Mouse (Mus musculus): ENCODE results near the gene Cacna1c.

Gene Cacna1c

DNA sequence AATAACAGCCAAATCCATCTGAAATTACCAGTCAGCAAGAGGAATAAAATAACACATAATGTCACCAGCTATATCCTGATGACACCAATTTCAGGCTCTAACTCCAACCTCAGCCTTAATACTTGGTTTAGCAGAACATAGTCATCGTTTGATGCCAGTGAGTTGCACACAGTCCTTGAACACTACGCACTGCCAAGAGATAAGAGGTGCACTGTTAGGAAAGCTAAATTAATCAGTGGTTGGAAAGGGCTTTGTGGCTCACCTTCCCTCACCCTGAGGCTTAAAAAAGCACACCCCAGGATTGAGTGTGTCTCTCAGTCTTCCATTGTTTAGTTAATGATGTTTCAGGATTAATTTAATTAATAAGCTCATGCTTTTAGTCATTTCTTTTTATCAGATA is 16.0 kb downstream of the Cacna1c start:
- in situ Hi-C loops (cut with MboI; ENCODE audit: low pct_unique_long_range_greater_than_20kb in 1 of 2, low sequenced_read_pairs in 2 of 2, unreplicated experiment in 1 of 2) = no loop called here

DNA sequence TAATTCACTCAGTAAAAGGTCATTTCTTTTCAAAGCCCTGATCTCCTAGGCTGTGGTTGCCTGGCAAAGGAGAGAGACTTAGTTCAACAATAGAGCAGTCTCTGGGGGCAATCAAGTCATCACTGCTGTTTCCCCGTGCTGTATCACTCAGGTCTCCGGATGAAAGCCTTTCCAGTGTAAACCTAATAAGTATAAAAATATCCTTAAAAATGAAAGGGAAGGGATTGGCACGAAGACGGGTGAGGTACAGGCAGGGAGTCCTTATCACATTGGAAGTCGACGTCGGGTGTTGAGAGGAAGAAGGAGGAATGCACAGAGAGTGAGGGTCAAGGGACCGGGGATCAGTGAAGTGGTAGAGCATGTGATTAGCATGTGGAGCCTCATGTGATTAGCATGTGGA is 19.1 kb downstream of the Cacna1c start:
- in situ Hi-C loops (cut with MboI; ENCODE audit: low pct_unique_long_range_greater_than_20kb in 1 of 2, low sequenced_read_pairs in 2 of 2, unreplicated experiment in 1 of 2) = no loop called here

- in situ Hi-C loops (cut with MboI; ENCODE audit: low pct_unique_long_range_greater_than_20kb in 1 of 2, low sequenced_read_pairs in 2 of 2, unreplicated experiment in 1 of 2) = no loop called here
Measured at GRCm38 (mm10) chr6:119176103-119176502, 20.1 kb downstream of the Cacna1c start.

- in situ Hi-C loops (cut with MboI; ENCODE audit: low pct_unique_long_range_greater_than_20kb in 1 of 2, low sequenced_read_pairs in 2 of 2, unreplicated experiment in 1 of 2) = no loop called here
Measured at GRCm38 (mm10) chr6:119175078-119175853, 21.0 kb downstream of the Cacna1c start, which contains the start of gene Dcp1b. Gene Dcp1b (plus strand): TSS chr6:119175253.

- in situ Hi-C loops (cut with MboI; ENCODE audit: low pct_unique_long_range_greater_than_20kb in 1 of 2, low sequenced_read_pairs in 2 of 2, unreplicated experiment in 1 of 2) = no loop called here
Measured at GRCm38 (mm10) chr6:119174307-119175074, 21.7 kb downstream of the Cacna1c start.

GRCm38 (mm10) chr6:119165677-119166076 is 30.5 kb downstream of the Cacna1c start:
- in situ Hi-C loops (cut with MboI; ENCODE audit: low pct_unique_long_range_greater_than_20kb in 1 of 2, low sequenced_read_pairs in 2 of 2, unreplicated experiment in 1 of 2) = no loop called here

DNA sequence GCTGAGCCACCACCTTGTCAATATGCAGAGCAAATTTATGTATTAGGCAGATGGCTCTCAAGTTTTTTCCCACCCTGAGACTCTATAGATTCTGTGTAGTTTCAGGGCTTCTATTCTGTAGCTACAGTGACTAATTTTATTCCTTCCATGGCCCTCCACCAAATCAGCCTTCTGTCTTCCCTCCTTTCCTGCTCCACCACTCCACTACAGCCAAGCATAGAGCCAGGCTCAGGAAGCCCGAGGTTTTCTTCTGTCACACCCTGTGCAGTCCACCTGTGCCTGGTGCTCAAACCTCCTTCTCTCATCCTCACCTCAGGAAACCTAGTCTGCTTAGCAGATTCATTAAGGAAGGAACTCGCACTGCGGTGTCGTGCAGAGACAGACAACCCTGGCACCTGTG is 51.1 kb downstream of the Cacna1c start:
- in situ Hi-C loops (cut with MboI; ENCODE audit: low pct_unique_long_range_greater_than_20kb in 1 of 2, low sequenced_read_pairs in 2 of 2, unreplicated experiment in 1 of 2) = no loop called here

GRCm38 (mm10) chr6:119139561-119139960 is 56.7 kb downstream of the Cacna1c start:
- in situ Hi-C loops (cut with MboI; ENCODE audit: low pct_unique_long_range_greater_than_20kb in 1 of 2, low sequenced_read_pairs in 2 of 2, unreplicated experiment in 1 of 2) = no loop called here

DNA sequence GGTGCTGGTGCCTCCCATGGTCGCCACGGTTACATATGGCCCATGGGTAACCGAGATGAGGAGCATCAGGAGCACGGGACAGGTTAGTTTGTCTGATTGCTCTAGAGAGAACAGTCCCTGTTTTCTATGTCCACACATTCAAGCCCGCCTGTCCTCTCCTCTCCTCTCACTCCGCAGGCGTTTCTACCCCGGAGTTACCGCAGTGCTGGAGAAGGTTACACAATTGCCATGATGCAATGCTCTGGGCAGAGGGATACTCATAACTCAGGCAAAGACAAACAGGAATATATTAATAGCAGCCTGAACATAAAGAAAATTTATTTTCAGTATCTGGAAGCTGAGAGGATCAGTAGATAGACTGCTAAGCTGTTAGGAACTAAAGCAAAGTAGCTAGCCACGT is 58.5 kb downstream of the Cacna1c start:
- in situ Hi-C loops (cut with MboI; ENCODE audit: low pct_unique_long_range_greater_than_20kb in 1 of 2, low sequenced_read_pairs in 2 of 2, unreplicated experiment in 1 of 2) = no loop called here

GRCm38 (mm10) chr6:119132863-119133262 is 63.4 kb downstream of the Cacna1c start:
- in situ Hi-C loops (cut with MboI; ENCODE audit: low pct_unique_long_range_greater_than_20kb in 1 of 2, low sequenced_read_pairs in 2 of 2, unreplicated experiment in 1 of 2) = no loop called here

- in situ Hi-C loops (cut with MboI; ENCODE audit: low pct_unique_long_range_greater_than_20kb in 1 of 2, low sequenced_read_pairs in 2 of 2, unreplicated experiment in 1 of 2) = no loop called here
Measured at GRCm38 (mm10) chr6:119132111-119132735, 64.0 kb downstream of the Cacna1c start.

GRCm38 (mm10) chr6:119129664-119130063 is 66.6 kb downstream of the Cacna1c start:
- in situ Hi-C loops (cut with MboI; ENCODE audit: low pct_unique_long_range_greater_than_20kb in 1 of 2, low sequenced_read_pairs in 2 of 2, unreplicated experiment in 1 of 2) = no loop called here

DNA sequence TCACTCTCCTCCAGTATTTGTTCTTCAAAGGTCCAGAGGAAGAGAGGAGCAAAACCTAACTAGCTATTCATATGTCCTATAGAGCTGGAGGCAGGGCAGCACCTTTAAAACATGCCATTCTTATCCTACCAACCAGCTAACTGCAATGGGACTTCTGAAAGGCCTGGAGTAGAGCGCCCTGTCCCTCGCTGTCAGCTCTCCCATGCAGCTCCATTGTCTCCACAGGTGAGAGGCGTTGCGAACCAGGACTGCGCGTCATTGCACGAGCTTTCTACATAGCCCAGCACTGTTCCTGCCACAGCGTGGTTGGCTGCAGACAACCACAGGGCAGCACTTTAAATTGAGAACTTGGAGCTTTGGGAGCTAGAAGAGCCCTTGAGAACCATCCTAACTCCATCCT is 67.7 kb downstream of the Cacna1c start:
- in situ Hi-C loops (cut with MboI; ENCODE audit: low pct_unique_long_range_greater_than_20kb in 1 of 2, low sequenced_read_pairs in 2 of 2, unreplicated experiment in 1 of 2) = no loop called here

GRCm38 (mm10) chr6:119128076-119128475 is 68.1 kb downstream of the Cacna1c start:
- in situ Hi-C loops (cut with MboI; ENCODE audit: low pct_unique_long_range_greater_than_20kb in 1 of 2, low sequenced_read_pairs in 2 of 2, unreplicated experiment in 1 of 2) = no loop called here

GRCm38 (mm10) chr6:119126991-119127390 is 69.2 kb downstream of the Cacna1c start:
- in situ Hi-C loops (cut with MboI; ENCODE audit: low pct_unique_long_range_greater_than_20kb in 1 of 2, low sequenced_read_pairs in 2 of 2, unreplicated experiment in 1 of 2) = no loop called here

- in situ Hi-C loops (cut with MboI; ENCODE audit: low pct_unique_long_range_greater_than_20kb in 1 of 2, low sequenced_read_pairs in 2 of 2, unreplicated experiment in 1 of 2) = loop anchor here (10.0 to 25.0 kb wide), 3 partner anchors 219 to 474 kb away; partner anchors contain the start of gene Lrtm2 (in 1 of the 2)
Measured at GRCm38 (mm10) chr6:119118371-119118770, 77.8 kb downstream of the Cacna1c start.

DNA sequence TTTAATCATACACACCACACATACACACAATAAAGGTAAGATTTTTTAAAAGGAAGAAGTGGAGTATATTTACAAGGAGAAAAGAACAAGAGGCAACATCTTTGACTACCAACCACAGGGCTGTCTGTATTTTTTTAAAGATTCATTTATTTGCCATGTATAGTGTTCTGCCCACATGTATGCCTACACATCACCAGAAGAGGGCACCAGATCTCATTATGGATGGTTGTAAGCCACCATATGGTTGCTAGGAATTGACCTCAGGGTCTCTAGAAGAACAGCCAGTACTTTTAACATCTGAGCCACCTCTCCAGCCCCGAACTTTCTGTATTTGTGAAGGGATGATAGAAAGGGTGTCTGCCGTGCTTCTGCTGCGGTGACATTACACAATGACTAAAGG is 79.9 kb downstream of the Cacna1c start:
- in situ Hi-C loops (cut with MboI; ENCODE audit: low pct_unique_long_range_greater_than_20kb in 1 of 2, low sequenced_read_pairs in 2 of 2, unreplicated experiment in 1 of 2) = loop anchor here (10.0 to 25.0 kb wide), 3 partner anchors 221 to 471 kb away; partner anchors contain the start of gene Lrtm2 (in 1 of the 2)

GRCm38 (mm10) chr6:119113362-119113761 is 82.9 kb downstream of the Cacna1c start:
- in situ Hi-C loops (cut with MboI; ENCODE audit: low pct_unique_long_range_greater_than_20kb in 1 of 2, low sequenced_read_pairs in 2 of 2, unreplicated experiment in 1 of 2) = loop anchor here (10.0 to 25.0 kb wide), 3 partner anchors 224 to 469 kb away; partner anchors contain the start of gene Lrtm2 (in 1 of the 2)

GRCm38 (mm10) chr6:119110369-119110768 is 85.8 kb downstream of the Cacna1c start:
- in situ Hi-C loops (cut with MboI; ENCODE audit: low pct_unique_long_range_greater_than_20kb in 1 of 2, low sequenced_read_pairs in 2 of 2, unreplicated experiment in 1 of 2) = loop anchor here (10.0 to 25.0 kb wide), 3 partner anchors 227 to 466 kb away; partner anchors contain the start of gene Lrtm2 (in 1 of the 2)
